Comparison of ENCODE assay signal across 21 mouse cellular contexts in the genomic region with DNA sequence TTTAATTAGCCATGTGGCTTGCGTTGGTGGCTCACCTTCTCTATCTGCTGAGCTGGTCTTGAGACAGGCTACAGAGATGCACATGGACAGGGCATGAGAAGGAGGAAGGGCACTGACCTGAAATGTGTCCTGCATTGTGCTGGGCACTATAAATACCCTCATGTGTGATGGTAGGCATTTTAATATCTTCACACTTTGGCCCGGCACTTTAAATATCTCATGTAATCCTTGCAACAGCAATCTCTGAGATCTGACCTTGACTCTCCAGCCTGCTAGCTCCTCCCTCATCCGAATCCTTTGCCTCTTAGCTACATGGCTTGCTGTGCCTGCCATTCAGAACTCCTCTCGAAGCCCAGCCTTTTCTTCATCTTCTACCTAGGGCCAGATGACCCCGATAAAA. TPM values are rescaled to one million over a fixed set of nuclear protein-coding genes. Genes with fewer than 3 reads are reported as not detected.
A peak's percentile ranks its signal among the peaks of the same experiment; 100 is the strongest.
DNase-seq lines count a peak whose midpoint lies in the region; ATAC-seq and TF ChIP-seq lines count a peak whose summit lies in the region.
"Had no signal": no experiment of that assay in that cellular context is flagged by ENCODE, and none has a peak within 500 bp of the region (broad histone marks: within the 10 kb centered on the region; RNA-seq: fewer than 3 reads in every experiment).

No protein-coding gene starts in this region.

- 83% methylated on average over 5 of the region's 5 CpGs for WGBS in heart, embryonic 10.5 days
- 66% methylated on average over 5 of the region's 5 CpGs for WGBS in heart, embryonic 12.5 days

- H3K9me3 ChIP-seq in heart, embryonic 10.5 days, result no peaks in the 10 kb centered on the region
- no peaks in the 10 kb centered on the region for H3K9me3 ChIP-seq in heart, embryonic 12.5 days (replicated peaks)
- H3K9me3 ChIP-seq: G1E had no signal

- DNase-seq in adrenal gland, adult 2 months, result peak; percentile 12
- no peak for DNase-seq in adrenal gland, postnatal 10 days
- DNase-seq in gastrocnemius, adult 2 months, result no peak
- DNase-seq in gastrocnemius, postnatal 14 days, result no peak
- DNase-seq in heart, adult 11 months, result peak; percentile 64
- no peak for DNase-seq in heart, postnatal 14 days
- DNase-seq in heart, embryonic 10.5 days (ENCODE audit: low spot score), result peak; percentile 61
- DNase-seq: adrenal gland, adult 8-10 months; adrenal gland, postnatal 14 days; adrenal gland, postnatal 25 days; B cell, adult 2 months; cerebellum, adult 11 months; cerebellum, adult 11-12 months; cerebellum, adult 18-20 months; cerebellum, adult 2 months had no signal

- no peaks in the 10 kb centered on the region for H3K27me3 ChIP-seq in heart, embryonic 10.5 days (ENCODE audit: insufficient read depth, poor library complexity, severe bottlenecking)
- no peaks in the 10 kb centered on the region for H3K27me3 ChIP-seq in heart, embryonic 12.5 days (replicated peaks)
- H3K27me3 ChIP-seq: CH12.LX, Patski had no signal

- peak overlapping the region; percentile 54; the same call in 1 of the 2 replicates for H3K27ac ChIP-seq in gastrocnemius, adult 2 months
- no peak overlapping the region for H3K27ac ChIP-seq in heart, embryonic 10.5 days
- no peak overlapping the region for H3K27ac ChIP-seq in heart, embryonic 12.5 days (ENCODE audit: poor library complexity, severe bottlenecking)

- H3K36me3 ChIP-seq in heart, embryonic 10.5 days, result no peaks in the 10 kb centered on the region
- H3K36me3 ChIP-seq in heart, embryonic 12.5 days, result no peaks in the 10 kb centered on the region
- H3K36me3 ChIP-seq: G1E had no signal

- H3K4me3 ChIP-seq in gastrocnemius, adult 2 months, result no peak overlapping the region
- H3K4me3 ChIP-seq in heart, embryonic 10.5 days, result no peak overlapping the region
- no peak overlapping the region for H3K4me3 ChIP-seq in heart, embryonic 12.5 days

- ATAC-seq in heart, embryonic 12.5 days (ENCODE audit: insufficient number of reproducible peaks, low FRiP score), result no peak
- ATAC-seq: activated CD4-positive, CD25-positive, alpha-beta regulatory T cell, adult 4 months; CD4-positive, CD25-positive, alpha-beta regulatory T cell, adult 4 months; Patski had no signal

- no peak overlapping the region for H3K4me2 ChIP-seq in heart, embryonic 12.5 days

- peaks cover 30% of the 10 kb centered on the region for H3K4me1 ChIP-seq in heart, embryonic 10.5 days
- H3K4me1 ChIP-seq in heart, embryonic 12.5 days (replicated peaks), result peaks cover 28% of the 10 kb centered on the region

- intact Hi-C loops in gastrocnemius, adult 2 months (cut with DNase I), result no loop called here
- intact Hi-C loops in gastrocnemius, postnatal 14 days (cut with DNase I; ENCODE audit: low total_unique reads), result no loop called here
- intact Hi-C loops in heart, postnatal 14 days (cut with DNase I), result no loop called here

- TF ChIP-seq CTCF in gastrocnemius, adult 2 months (IDR thresholded peaks at IDR 0.05), result no peak

- H3K9ac ChIP-seq in heart, embryonic 12.5 days, result no peak overlapping the region

RNA-seq across cellular contexts. Expression of a gene that starts 5.4 kb away (rescaled TPM):
- total RNA-seq in adrenal gland, adult 2 months (2021), result 10 to 100 TPM; 31.8 to 43.8 TPM
- 9.4 and 10.1 TPM in 2 replicates for polyA plus RNA-seq in adrenal gland, adult 2 months (2012; rRNA removed)
- 10 to 100 TPM; 38.9 to 48.6 TPM for total RNA-seq in adrenal gland, postnatal 10 days (2021)
- total RNA-seq in gastrocnemius, adult 2 months (2021), result 10 to 100 TPM; 12.3 to 28.6 TPM
- total RNA-seq in gastrocnemius, postnatal 14 days (2021), result 10 to 100 TPM; 16.4 to 23.0 TPM
- 10 to 100 TPM; 44.0 to 46.9 TPM for total RNA-seq in heart, postnatal 14 days (2021)
- 181 and 184 TPM in 2 replicates for polyA plus RNA-seq in heart, embryonic 10.5 days (2016; fragmentation: Nextera tagmentation; extraction: Ambion mirVana)
- 219 and 235 TPM in 2 replicates for polyA plus RNA-seq in heart, embryonic 12.5 days (2016; fragmentation: Nextera tagmentation; extraction: Ambion mirVana)

Comparison
In these comparisons a context has a peak if more than half of its experiments do, and no peak if none do; other contexts are left out.
1. DNase-seq: peak in adrenal gland, adult 2 months (single experiment), heart, adult 11 months (single experiment) and heart, embryonic 10.5 days (single experiment); none in adrenal gland, postnatal 10 days (single experiment), gastrocnemius, adult 2 months (single experiment), gastrocnemius, postnatal 14 days (single experiment) and heart, postnatal 14 days (0 of 2).